Mouse (Mus musculus) urinary bladder, postnatal 14 days (tissue): ENCODE measurements at regions not wholly inside any gene's neighbourhood (a gene's known extent, or its start where the extent isn't known, plus 50 kb on each side); places are given as distances from the start of the nearest gene placed in this dataset.
"Not testable (repeated sequence)": the region's sequence is repeated elsewhere in the genome, so short reads cannot be mapped to it uniquely, and the experiment has no call there.

Experiments used
- DNase-seq: peaks from one replicate; pipeline ENCODE4 v3.0.0; 2021; ENCODE audit warnings: low spot score

DNA sequence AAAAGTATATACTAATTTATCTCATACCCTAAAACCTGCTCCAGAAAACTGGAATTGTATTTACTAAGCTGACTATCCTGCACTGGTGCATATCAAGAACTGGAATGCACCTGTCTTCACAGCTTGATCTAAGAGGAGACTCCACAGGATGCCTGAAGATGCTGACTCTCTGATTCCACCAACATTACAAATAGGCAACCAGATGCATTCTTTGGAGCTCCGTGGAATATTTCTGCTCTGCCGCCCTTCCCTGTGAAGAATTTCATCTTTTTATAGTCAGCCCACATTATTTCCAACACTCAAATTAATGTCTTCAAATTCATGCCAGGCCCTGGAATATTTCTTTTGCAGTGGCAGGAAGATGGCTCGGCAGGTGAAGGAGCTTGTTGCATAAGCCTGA lies 148.7 kb upstream of the Pou3f3 start:
- no peak for DNase-seq

GRCm38 (mm10) chr1:42557301-42557700 lies 138.3 kb upstream of the Pou3f3 start:
- no peak for DNase-seq

GRCm38 (mm10) chr1:42567640-42568039 lies 127.9 kb upstream of the Pou3f3 start:
- no peak for DNase-seq

GRCm38 (mm10) chr1:42585191-42585590 lies 110.4 kb upstream of the Pou3f3 start:
- DNase-seq: no peak

DNA sequence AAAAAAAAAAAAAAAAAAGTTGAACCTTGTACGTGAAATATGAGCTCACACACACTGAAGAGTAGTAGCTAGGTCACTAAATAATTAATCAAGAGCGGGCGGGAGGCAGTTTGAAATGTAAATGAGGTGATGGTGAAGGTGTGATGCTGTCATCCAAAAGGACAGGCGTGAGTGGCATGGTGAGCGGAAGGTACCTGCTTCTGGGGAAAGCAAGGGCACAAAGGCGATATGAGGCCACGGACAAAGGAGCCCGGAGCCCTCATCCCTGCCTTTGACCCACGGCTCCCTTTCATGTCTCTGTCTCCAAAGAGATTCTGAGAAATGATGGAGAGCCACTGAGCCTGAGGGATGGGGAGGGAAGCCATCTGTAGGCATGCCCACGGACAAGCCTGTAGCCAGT lies 107.1 kb upstream of the Pou3f3 start:
- DNase-seq: no peak

DNA sequence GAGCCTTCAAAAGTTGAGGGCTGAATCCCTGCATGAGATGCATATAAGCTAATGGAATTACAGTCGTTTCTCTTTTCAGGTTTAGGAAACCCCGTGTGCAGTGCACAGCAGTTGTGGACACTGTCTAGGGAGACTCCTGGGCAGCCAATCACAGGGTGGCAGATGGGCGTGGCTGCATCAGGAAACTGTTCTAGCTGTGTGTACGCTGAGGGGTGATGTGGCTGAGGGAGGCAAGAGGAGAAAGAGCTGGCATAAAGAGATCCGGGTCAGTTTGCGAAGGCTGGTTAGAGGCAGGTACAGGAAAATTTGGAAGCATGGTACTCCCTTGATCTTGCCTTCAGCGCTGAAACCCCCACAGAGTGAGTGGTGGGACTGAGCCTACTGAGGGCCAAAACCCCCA lies 106.1 kb upstream of the Pou3f3 start:
- DNase-seq: no peak

GRCm38 (mm10) chr1:42591855-42592254 lies 103.7 kb upstream of the Pou3f3 start:
- no peak for DNase-seq

DNA sequence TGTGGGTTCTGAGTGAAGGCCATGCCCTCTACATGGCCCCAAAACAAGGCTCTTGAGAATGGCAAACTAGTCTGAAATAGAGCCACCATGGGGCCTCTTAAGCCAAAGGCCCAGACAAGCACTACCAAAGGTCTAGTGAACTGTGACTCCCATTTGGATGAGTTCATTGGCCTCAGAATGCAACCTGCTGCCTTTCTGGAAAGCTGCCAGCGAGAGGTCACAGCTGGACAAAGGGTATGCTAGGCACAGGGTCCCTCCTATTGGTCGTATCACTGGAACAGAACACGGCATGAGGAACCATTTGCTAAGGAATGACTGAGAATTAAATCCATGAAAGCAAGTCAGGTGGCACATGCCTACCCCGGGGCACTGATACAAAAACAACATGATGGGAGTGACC lies 98.5 kb upstream of the Pou3f3 start:
- DNase-seq: no peak

DNA sequence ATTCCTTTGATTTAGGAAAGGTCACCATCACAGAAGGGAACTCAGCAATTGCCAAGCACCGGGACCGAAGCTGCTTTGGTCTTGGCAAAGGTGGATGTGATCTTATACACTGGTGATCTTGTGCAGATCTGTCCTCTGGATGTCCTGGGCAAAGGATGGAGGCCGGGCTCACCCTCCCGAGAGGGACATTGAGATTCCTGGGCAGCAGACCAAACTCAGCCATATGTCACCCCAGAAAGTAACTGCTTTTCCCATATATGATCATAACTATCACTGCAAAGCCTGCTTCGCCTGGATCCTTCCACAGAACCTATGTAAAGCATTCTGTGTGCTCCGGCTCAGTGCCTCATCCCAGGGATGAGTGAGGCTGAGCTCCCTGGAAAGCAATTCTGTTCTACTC lies 96.3 kb upstream of the Pou3f3 start:
- DNase-seq: no peak

GRCm38 (mm10) chr1:42606251-42606650 lies 89.3 kb upstream of the Pou3f3 start:
- no peak for DNase-seq

DNA sequence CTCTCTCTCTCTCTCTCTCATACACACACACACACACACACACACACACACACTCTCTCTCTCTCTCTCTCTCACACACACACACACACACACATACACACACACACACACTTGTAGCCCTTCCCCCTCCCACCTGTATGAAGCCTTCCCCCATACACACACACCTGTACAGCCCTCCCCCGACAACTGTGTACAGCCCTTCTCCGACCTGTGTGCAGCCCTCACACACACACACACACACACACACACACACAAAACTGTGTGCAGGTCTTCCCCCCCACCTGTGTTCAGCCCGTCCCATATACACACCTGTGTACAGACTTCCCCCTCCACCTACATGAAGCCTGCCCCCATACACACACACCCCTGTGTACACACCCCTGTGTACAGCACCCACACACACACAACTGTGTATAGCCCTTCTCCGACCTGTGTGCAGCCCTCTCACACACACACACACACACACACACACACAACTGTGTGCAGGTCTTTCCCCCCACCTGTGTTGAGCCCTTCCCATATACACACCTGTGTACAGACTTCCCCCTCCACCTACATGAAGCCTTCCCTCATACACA lies 88.0 kb upstream of the Pou3f3 start:
- not testable (repeated sequence) for DNase-seq

- DNase-seq: no peak
Measured at GRCm38 (mm10) chr1:42623766-42624165, 71.8 kb upstream of the Pou3f3 start.

DNA sequence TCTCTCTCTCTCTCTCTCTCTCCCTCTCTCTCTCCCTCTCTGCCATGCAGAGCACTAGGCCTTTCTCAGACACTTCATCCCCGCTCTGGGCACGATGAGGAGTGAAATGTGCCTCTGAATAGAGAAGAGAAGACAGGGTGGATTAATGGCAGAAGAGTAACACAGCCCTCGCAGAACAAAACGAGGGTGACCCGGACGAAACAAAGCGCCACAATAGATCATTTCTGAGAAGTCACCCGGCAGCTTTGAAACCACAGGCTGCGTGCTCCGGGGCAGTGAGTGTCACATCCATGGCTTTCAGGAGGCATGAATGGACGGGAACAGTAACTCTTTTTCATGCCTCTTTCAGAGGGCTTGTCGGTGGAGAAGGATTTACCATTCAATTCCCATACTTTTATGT lies 66.8 kb upstream of the Pou3f3 start:
- no peak for DNase-seq

DNA sequence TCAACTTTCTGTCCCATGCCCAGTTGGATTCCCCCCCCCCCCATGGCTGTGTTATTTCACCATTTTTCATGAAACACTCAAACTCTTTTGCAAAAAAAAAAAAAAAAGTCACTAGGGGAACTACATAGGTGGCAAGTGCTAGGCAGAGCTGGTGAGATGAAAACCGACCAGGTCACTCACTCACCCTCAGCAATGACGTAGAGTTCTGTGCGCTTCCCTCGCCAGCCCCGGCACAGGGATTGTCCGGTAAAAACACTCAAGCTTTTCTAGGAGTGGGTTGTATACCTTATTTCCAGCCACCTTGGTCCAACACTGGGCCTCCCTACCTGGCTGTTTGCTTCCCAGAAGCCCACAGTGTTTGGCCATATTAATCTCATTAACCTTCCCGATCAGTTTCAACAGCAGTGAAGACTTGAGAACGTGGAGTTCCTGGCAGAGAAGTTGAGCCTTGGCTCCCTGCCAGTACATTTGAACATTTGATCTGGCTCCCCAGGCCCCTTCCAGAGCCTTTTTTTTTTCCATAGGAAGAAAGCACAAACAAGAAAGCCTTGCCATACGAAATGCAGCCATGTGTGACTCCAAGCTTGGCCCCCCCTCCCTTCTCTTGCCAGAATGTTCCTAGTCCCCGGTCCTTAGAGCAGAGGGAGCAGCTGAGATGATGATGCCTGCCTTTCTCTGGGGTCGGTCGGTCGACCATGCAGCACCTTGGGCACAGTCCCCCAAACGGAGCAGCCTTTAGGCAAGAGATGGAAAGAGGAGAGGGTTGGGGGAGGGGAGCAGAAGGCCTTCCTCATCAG lies 65.9 kb upstream of the Pou3f3 start:
- DNase-seq: peak; percentile 42

DNA sequence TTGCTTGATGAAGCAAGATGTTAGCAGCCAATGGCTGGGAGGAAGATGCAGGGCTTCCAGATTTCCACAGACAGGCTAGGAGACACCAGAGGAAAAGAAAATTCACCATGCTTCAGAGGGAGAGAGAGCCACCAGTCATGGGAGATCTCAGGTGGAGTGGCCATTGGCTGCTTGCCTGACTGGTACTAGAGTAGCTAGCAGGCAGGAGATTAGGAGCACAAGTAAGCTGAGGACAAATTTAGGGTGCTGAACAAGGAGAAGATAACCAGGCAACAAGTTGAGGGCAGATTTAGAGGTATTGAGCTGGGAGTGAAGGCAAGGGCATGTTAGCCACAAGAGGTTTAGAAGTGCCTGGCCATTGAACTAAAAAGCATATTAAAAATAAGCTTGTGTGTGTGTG lies 63.3 kb upstream of the Pou3f3 start:
- DNase-seq: no peak

- DNase-seq: no peak
Measured at GRCm38 (mm10) chr1:42636558-42636957, 59.0 kb upstream of the Pou3f3 start.
